Mouse (Mus musculus) kidney, postnatal 36 days (tissue): ENCODE data around the gene Fbxo48.

ENCODE experiments used
- DNase-seq, 2 experiments: peaks; one replicate each; pipeline ENCODE4 v3.0.0; 2021 to 2022; ENCODE audit warnings: mixed read lengths in 2 of 2

Gene Fbxo48

DNA sequence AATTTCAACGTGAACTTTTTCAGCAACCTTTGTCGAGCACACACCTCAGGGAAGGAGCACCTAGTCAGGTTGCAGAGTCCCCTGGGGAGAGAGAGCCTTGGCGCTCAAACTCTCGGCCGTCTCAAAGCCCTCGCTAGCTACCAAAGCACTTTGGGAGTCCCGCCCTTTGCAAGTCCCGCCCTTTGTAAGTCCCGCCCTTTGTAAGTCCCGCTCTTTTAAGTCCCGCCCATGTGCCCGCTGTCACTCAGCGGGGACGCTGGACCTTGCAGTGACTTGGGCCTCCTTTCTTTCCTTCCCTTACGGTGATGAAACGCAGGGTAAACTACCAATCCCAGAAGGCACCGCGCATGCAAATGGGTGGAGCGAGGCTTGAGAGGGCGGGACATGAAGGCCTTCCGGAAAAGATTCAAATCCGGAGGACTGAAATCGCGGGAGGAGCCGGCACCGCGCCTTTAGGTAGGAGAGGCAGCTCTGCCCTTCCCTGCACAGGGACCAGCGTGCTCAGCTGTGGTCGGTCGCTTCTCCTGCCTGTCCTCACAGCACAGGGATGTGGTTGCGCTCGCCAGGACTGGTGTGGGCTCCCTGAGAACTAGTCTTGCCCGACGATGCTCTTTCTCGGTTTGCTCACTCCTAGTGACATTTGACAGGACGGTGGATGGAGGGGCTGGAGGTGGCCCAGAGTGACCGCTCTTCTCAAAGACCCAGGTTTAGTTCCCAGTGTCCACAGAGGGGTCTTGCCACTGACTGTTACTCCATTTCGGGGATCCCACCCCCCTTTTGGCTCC, at the start of gene Fbxo48:
Gene Fbxo48, plus strand, starts transcription at position 400 of the 785 bp plus-strand sequence.
- DNase-seq = peak; percentile 97 to 98

DNA sequence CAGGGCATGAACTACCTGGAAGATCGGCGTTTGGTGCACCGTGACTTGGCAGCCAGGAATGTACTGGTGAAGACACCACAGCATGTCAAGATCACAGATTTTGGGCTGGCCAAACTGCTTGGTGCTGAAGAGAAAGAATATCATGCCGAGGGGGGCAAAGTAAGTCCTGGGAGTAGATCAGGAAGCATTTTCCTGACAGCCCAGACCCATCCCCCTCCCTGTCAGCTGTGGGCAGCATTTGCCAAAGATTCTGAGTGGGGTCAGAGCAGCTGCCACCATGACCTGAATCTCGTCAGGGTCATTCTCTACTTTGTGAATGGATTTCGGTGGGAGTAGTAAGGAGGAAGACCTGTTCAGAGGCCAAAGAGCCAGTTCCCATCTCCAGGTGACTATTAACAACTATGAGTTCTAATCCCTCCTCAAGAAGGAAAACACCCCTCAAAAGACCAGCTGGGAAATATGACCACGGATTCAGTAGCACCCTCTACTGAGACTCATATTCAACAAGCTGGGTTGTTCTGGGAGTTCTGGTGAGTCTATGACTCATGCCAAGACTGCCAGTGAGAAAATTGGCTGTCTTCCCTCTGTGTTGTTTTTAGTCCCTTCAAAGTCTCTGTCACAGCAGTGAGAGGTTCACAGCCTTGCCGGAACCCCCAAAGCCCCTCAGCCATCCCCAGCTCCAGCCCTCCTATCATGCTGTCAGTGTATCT, 46.7 kb upstream of the Fbxo48 start:
- no peak for DNase-seq

DNA sequence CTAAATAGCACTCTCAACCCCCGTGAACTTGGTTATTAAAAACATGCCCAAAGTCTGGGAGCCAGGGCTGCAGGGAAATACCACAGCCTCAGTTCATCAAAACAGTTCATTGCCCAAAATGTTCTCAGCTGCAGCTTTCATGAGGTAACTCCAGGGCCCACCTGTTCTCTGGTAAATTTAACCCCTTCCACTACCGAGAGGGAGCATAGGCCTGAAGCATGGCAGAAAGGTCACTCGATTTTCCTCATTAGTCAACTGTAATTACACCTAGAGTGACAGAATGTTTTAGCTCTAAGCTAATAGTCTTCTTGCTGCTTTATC, 46.2 kb upstream of the Fbxo48 start:
- DNase-seq = no peak

DNA sequence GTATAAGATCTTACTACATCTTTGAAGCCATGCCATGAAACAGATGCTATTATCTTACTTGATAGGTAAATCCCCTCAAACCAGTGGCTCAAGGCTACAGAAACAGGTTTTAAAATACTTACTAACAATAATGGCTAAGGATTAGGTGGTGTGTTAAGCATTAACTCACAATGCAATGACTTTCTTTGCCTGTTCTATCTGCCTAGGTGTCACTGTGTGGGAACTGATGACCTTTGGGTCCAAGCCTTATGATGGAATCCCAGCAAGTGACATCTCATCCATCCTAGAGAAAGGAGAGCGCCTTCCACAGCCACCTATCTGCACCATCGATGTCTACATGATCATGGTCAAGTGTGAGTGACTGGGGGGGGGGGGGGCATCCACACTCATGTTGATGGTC, 44.6 kb upstream of the Fbxo48 start:
- no peak for DNase-seq

DNA sequence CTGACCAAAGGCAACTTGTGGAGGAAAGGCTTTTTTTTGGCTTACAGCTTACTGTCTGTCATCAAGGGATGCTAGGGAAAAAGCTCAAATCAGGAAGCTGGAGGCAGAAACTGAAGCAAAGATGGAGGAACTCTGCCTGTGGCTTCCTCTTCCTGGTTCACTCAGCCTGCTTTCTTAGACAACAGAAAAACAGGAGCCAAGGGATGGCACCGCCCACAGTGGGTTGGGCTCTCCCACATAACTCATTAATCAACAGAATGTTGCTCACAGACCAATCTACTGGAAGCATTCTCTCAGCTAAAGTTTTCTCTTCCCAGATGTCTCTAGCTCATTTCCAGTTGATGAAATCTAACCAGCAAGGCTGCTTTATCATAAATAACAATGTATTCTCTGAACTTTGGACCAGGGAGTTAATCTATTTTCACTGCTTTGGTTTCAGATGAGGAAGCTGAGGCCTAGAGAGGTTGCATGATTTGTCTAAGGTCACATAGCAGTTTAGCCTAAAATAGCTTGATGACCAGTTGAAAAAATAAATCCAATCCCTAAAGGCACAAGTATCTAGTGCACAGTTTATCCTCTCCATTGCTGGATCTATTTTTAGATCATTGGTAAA, 43.6 kb upstream of the Fbxo48 start:
- peak; percentile 23 to 38 for DNase-seq

DNA sequence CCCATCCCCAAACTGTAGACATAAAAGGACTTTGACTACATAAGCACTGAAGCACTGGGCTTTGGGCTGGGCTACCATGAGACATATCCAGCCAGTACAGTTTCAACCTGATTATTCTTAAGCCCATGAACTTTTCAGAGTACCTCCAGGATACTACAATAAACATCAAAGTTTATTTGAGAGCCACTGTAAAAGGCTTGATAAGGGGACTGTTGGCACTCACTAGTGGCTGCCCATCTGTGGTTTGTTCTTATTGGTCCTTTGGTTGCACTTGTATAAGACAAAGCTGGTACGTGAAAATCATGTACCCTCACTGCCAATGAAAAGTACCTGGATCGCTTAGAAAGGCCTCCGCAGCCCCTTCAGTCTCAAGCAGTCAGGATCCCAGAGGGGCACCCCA, 36.4 kb upstream of the Fbxo48 start:
- no peak for DNase-seq

DNA sequence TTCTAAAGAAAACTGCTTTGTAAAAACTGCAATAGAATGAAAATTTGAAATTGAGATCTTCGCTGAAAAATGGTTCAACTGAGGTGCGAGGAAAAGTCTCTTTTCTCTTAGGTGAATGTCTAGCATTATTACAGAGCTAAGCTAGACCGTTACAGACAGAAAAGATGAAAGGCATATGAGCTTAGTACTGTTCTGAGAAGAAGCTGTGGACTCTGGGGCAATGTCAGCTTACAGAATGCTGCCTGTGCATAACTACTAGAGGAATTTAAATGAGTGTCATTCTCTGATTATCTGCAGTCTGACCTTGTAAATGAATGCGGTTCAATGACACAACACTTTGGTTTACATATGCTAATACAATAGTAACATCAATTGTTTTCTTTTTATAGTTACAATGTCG, 35.3 kb upstream of the Fbxo48 start:
- no peak for DNase-seq

DNA sequence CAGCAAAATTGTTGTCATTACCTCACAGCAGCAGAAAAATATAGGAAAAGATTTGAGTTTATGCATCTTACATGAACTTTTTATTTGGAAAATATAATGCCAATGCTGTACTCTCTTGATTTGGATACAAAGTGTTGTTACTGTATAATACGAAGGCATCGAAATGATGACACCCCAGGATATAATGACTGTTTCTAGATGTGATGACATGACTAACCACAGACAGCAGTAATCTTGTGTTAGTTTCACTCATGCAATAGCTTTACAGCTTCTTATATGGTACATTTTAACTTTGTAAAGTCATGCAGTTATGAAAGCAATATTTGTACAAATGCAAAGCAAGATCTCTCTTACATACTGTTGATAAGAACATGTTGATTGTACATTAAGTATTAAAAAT, 33.7 kb upstream of the Fbxo48 start:
- DNase-seq = no peak

DNA sequence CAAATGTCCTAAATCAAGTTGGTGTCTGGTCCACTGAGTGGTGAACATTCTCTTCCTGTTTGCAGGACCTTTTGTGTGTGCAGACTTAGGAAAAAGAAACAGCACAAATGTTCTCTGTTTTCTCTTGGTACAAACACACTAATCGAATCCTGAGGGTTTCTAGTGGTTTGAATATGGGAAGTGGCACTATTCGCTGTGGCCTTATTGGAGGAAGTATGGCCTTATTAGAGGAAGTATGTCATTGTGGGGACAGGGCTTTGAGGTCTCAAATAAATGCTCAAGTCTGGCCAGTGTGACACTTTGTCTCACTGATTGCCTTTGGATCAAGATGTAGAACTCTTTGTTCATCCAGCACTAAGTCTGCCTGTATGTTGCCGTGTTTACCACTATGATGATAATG, 19.0 kb upstream of the Fbxo48 start:
- no peak for DNase-seq

DNA sequence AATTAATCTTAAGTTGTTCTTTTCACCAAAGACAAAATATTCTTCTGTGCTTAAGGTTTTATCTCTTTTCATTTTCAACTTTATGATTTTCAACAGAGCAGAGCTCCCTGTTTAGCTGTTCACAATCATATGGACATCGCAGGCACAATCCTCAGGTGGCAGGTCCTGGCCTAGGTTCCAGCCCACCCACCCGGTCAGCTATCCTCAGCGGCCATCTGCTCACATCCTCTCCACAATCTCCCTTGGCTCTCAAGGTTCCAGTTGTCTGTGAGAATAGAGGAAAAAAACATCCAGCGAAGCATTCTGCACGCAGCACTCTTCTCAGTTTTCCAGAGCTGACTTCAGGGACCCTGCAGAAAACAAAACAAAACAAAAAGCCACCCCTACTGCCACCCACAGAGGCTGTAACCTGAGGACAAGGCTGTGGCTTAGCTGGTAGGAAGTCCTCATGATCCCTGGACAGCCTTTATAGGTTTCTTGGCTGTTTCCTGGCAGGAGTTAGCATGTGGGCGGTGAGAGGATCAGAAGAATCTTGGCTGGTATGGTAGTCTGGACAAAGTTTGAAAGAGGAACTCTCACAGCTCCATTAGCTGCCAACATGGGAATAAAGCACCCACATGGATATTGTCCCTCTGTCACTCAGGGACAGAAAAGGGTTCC, 15.5 kb upstream of the Fbxo48 start:
- peak; percentile 42 to 43 for DNase-seq

DNA sequence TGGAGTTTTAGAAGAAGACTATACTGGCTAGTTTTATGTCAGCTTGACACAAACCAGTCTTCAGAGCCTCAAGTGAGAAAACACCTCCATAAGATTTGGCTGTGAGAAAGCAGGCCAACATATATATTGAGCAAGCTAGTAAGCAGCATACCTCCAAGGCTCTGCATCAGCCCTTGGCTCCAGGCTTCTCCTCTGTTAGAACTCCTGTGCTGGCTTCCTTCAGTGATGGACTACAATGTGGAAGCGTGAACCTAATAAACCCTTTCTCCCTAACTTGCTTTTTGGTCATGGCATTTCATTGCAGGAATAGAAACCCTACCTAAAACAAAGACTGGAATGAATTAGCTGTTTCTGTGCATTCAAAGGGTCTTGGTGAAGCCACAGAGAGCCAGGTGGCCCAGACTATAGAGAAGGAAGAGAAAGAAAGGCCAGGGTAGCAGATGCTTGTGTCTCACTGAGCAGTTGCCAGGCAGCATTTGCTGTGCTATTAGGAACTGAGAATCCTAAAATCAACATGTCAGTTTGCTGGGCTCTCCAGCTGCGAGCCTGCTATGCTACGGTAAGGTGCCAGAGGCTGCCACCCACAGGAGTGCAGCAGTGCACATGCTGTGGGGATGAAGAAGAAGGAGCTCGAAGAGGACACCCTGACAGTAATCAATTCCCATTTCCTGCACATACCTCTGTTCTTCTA, 9.9 kb upstream of the Fbxo48 start:
- no peak for DNase-seq

DNA sequence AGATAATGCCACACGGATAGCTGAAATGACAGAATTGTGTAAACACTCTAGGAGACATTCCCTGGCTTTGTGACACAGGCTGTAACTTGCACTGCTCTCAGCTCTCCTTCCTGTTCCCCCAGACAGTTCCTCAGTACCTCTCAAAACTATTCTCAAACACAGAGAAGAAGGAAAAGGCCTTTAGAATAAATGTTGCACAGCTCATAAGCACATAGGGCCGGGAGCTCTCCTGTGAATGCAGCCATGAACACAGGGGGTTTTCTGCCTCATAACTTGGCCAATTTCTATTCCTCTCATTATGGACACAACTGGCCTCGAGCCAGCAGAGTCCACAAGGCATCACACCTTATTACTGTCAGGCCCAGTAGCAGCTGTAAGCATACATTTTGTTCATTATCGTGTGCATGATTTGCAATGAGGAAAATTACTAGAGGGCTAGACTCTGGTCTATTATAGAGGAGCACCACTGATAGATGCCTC, 9.2 kb upstream of the Fbxo48 start:
- DNase-seq = no peak

DNA sequence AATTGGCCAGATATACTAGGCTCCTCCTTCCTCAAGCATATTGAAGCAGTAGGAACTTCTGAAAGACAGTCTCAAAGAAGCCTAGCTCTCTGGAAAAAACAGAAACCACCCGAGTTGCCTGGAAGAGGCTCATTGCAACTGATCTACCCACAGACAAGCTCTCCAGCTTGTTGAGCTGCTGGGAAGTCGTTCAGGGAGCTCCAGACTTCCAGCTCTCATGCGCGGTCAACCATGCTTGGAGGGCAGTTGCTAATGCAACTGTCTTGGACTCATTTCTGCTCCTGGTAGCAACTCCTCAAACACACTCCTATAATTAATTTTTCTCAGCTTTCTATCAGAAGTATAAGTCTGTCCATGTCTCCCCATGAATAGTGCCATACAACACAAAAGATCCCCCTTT, 8.2 kb upstream of the Fbxo48 start:
- peak in 1 of 2 experiments; percentile 5 for DNase-seq

DNA sequence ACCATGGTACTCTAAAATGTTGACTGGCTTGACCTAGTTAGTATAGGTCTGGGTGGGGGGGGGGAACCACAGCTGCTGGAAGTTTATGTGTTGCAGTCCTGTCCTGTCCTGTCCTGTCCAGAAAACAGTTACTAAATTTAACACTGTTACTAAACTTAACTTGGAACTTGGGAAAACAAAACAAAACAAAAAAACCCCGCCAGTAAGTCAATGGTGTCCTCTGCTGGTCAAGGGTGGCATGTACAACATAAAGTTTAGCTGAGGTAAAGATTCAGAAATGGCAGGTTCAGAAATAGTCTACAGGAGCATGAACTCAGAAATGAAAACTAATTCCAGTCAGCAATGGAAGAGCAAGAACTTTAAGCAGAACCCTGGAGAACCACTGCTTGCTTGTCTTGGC, 2.4 kb upstream of the Fbxo48 start:
- peak; percentile 29 to 68 for DNase-seq

DNA sequence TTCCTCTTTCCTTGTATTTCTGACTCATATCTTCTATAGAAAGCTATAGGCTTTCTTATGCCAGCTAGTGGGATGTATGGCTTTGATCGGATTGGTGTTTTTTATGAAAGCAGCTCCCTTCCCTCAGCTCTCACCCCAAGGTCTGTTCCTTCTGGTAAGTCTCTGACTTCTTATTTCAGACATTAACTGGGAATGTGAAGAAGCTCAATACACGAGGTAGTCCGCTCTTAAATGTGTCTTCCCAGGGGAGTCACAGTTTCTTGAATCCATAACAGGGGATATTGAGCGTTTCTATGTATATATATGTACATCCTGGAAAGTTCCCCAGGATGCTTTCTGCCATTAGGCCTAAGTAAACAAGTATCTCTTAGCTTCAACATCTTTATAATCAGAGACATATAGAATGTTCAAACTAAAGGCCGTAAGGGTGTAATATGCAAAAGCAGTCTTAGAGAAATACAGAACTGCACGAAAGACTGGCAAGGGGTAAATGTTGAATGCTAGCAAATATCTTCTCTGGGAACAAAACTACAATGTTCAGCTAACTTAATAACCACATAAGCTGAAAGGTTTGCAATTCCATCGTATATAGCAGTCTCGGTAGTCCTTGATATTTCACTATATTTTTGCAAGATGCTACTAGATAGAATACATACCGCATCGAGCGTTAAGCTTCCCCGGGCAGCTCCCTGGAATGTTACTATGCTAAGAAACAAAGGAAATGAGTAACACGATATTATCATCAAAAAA, 774 bp upstream of the Fbxo48 start:
- no peak for DNase-seq

DNA sequence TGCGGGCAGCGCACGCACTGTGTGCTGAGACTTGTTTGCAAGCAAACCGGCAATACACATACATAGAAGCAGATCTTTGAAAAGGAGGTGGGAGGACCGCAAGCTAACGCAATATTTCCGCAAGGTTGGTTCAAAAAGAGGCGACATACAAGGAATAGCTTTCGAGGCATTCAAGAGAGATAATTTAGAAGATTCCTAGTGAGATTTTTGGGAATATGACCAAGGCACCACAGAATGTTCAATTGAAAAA, 511 bp downstream of the Fbxo48 start:
- DNase-seq = no peak

DNA sequence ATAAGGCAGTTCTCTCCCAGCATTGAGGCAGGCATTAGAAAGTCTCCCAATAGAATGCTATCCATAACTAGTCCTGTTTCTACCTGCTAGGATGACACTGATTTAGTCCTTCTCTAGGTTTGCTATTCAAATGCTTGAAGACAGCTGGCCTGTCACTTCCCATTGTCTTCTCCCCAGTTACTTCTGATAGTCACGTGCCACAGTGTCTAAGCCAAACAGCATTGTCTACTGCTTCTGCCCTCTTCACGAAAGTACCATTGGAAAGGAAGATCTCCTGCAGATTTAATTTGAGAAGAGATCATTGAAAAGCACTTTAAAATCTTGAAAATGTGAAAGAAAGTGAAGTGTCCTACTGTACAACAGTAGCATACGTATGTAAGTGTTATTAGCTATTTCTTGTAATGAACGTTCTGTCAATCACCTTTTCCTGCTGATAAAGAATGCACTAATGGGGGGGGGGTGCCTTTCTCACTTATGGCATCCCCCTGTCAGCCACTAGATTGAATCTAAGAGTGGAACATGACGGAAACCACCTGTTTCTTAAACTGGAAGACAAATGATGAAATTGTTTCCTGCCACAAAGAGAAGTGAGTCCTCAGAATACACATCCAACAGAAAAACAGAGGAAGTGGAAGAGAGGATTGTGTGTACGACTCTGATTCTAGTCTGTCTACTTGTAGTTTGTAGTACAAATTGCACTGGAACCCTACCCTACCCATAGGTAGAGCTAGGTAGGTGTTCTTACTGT, 5.1 kb downstream of the Fbxo48 start:
- no peak for DNase-seq

DNA sequence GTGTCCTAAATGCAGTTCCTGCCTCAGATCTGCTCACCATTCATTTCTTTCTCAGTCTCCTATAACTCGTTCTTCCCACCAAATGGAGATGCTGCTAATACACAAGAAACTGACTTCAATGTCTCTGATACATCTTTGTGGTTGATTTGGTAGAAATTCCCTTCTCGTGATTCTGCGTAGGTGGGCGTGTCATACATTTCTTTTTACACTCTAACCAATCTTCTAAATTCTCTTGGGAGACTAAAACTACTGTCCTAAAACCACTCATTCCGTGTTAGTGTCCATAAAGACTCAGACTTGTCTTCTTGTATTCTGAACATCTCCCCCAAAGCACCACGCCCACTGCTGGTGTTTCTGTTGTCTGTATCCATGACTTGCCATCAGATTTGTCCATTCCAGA, 5.9 kb downstream of the Fbxo48 start:
- no peak for DNase-seq

DNA sequence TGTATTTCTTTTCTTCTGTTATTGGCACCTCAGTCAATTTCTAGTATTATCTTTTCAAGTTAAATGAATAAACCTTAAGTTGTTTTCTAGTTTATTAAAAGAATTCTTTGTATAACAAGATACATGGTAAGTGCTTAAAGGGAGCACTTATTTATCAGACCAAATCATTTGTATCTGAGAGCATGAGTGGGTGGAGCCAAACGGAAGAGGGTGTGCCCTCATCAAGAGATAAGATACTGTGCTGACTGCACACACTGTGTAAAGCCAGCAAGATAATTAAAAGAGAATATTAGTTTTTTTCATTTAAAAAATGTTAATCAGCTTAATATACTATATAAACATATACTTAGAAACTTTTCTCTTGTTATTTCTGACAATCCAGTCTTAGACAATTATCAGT, 7.3 kb downstream of the Fbxo48 start:
- DNase-seq = no peak

DNA sequence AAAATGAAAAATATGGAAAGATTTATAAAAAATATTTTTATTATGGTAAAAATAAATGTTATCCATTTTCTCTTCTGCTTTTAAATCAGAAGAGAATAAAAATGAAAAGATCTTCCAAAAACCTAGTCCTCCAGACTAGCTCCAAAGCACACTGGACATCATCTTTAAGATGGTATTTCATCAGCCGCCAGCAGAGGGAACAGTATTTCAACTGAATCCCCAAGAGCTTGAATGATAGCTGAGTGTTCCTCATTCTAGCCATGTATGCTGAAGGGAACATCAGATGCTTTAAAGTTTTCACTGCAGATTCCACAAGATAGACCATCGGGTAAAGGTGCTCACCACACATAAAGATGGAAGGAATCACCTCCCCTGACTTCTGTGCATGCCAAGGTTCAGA, 16.6 kb downstream of the Fbxo48 start:
- peak in 1 of 2 experiments; percentile 42 for DNase-seq

DNA sequence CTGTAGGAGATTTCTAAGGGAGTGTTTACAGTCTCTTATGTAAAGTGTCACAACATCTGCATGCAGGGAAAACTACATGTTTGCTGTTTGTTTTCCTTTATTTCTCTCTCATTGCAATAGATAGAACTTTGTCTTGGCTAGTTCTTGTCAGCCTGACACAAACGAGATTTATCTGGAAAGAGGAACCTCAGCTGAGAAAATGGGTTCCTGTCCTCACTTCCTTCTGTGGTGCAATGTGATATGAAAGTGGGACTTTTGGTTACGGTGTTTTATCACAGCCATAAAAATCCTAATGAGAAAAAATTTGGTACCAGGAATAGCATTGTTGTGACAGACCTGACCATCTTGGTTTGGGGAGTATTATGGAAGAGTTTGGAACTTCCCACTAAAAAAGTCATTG, 18.5 kb downstream of the Fbxo48 start:
- DNase-seq = no peak

DNA sequence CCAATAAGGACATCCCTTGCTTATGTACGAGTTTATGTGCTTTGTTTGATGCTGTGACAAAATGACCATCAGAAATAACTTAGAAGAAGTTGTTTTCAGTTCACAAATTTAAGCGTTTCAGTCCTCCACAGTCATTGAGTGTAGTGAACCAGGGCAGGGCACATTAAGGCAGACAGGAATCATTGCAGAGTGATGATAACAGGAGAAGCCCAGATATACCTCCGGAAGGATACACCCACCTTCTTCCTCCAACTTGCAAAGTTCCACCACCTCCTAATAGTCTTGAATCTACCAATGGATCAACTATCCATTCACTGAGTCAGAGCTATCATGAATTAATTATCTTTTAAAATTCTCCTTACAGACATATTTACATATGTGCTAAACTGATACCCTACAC, 20.9 kb downstream of the Fbxo48 start:
- no peak for DNase-seq
